Comparison of ENCODE assay signal across 18 mouse cellular contexts in the genomic region with DNA sequence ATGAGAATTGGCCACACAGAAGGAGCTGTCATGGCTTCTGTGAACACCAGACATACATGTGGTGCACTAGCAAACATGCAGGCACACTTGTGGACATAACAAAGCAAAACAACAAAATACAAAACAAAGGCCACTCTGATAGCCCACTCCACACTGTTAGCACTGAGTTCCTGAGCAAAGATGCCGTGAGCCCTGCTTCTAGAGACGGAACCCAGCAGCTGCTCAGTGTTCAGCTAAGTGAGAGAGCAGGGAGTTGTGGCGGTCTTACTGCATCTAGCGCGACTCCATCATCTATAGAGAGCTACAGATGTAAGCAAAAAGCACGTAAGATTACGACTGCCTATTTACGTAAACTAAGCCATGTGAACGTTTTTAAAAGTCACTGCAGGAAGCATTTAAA.
DNase-seq lines count a peak whose midpoint lies in the region; ATAC-seq and TF ChIP-seq lines count a peak whose summit lies in the region.
"Had no signal": no experiment of that assay in that cellular context is flagged by ENCODE, and none has a peak within 500 bp of the region (broad histone marks: within the 10 kb centered on the region; RNA-seq: fewer than 3 reads in every experiment).

No protein-coding gene starts in this region.

- peak overlapping the region; percentile 48; the same call in 1 of the 2 replicates for H3K27ac ChIP-seq in heart, embryonic 13.5 days (replicated peaks)
- H3K27ac ChIP-seq in midbrain, embryonic 12.5 days (replicated peaks) = no peak overlapping the region
- H3K27ac ChIP-seq in midbrain, embryonic 10.5 days (replicated peaks) = no peak overlapping the region
- no peak overlapping the region for H3K27ac ChIP-seq in midbrain, embryonic 15.5 days
- H3K27ac ChIP-seq: embryonic facial prominence, embryonic 13.5 days; heart, embryonic 10.5 days; stomach, embryonic 15.5 days had no signal

- H3K9me3 ChIP-seq in heart, embryonic 13.5 days = no peaks in the 10 kb centered on the region
- H3K9me3 ChIP-seq in midbrain, embryonic 12.5 days = no peaks in the 10 kb centered on the region
- no peaks in the 10 kb centered on the region for H3K9me3 ChIP-seq in midbrain, embryonic 10.5 days (replicated peaks)
- H3K9me3 ChIP-seq in midbrain, embryonic 15.5 days = no peaks in the 10 kb centered on the region
- H3K9me3 ChIP-seq: embryonic facial prominence, embryonic 13.5 days; heart, embryonic 10.5 days; stomach, embryonic 15.5 days had no signal

- ATAC-seq in heart, embryonic 13.5 days (ENCODE audit: extremely low read depth, insufficient number of reproducible peaks, low FRiP score, low TSS enrichment) = no peak
- 0 out of 2 replicates have a peak, but pooled peaks have one; percentile 4 for ATAC-seq in midbrain, embryonic 12.5 days (ENCODE audit: low FRiP score, low read depth)
- peak; percentile 58; the same call in 1 of the 2 replicates for ATAC-seq in midbrain, embryonic 15.5 days (replicated peaks)

- no peak overlapping the region for H3K4me2 ChIP-seq in heart, embryonic 13.5 days
- no peak overlapping the region for H3K4me2 ChIP-seq in midbrain, embryonic 12.5 days (replicated peaks)
- no peak overlapping the region for H3K4me2 ChIP-seq in midbrain, embryonic 15.5 days
- H3K4me2 ChIP-seq: embryonic facial prominence, embryonic 13.5 days; stomach, embryonic 15.5 days had no signal

- no peak for TF ChIP-seq CTCF in brain, embryonic 14.5 days (IDR thresholded peaks at IDR 0.05; ENCODE audit: borderline replicate concordance, extremely low read depth, insufficient read depth, insufficient read length)

- 80% methylated on average over 9 of the region's 9 CpGs for whole genome bisulfite sequencing in heart, embryonic 13.5 days
- 62% methylated on average over 9 of the region's 9 CpGs for WGBS in midbrain, embryonic 12.5 days
- 79% methylated on average over 9 of the region's 9 CpGs for WGBS in midbrain, embryonic 10.5 days
- 53% methylated on average over 9 of the region's 9 CpGs for WGBS in midbrain, embryonic 15.5 days

- intact Hi-C loops in heart, postnatal 10 days (cut with DNase I) = no loop called here

- H3K9ac ChIP-seq in heart, embryonic 13.5 days = no peak overlapping the region
- no peak overlapping the region for H3K9ac ChIP-seq in midbrain, embryonic 12.5 days (replicated peaks)
- H3K9ac ChIP-seq in midbrain, embryonic 15.5 days = no peak overlapping the region
- H3K9ac ChIP-seq: embryonic facial prominence, embryonic 13.5 days; stomach, embryonic 15.5 days had no signal

- no peak overlapping the region for H3K4me3 ChIP-seq in heart, embryonic 13.5 days
- H3K4me3 ChIP-seq in midbrain, embryonic 12.5 days = no peak overlapping the region
- H3K4me3 ChIP-seq in midbrain, embryonic 10.5 days = no peak overlapping the region
- no peak overlapping the region for H3K4me3 ChIP-seq in midbrain, embryonic 15.5 days
- H3K4me3 ChIP-seq: embryonic facial prominence, embryonic 13.5 days; heart, embryonic 10.5 days; stomach, embryonic 15.5 days had no signal

- H3K27me3 ChIP-seq in heart, embryonic 13.5 days (replicated peaks) = no peaks in the 10 kb centered on the region
- no peaks in the 10 kb centered on the region for H3K27me3 ChIP-seq in midbrain, embryonic 12.5 days
- H3K27me3 ChIP-seq in midbrain, embryonic 10.5 days (ENCODE audit: low read depth, poor library complexity, severe bottlenecking) = no peaks in the 10 kb centered on the region
- H3K27me3 ChIP-seq in midbrain, embryonic 15.5 days (replicated peaks) = no peaks in the 10 kb centered on the region
- H3K27me3 ChIP-seq: embryonic facial prominence, embryonic 13.5 days; stomach, embryonic 15.5 days had no signal

- peaks cover 13% of the 10 kb centered on the region for H3K36me3 ChIP-seq in heart, embryonic 13.5 days
- 0 out of 2 replicates have a peak, but pooled peaks cover 3% of the 10 kb centered on the region for H3K36me3 ChIP-seq in midbrain, embryonic 12.5 days
- H3K36me3 ChIP-seq in midbrain, embryonic 10.5 days = peaks cover 24% of the 10 kb centered on the region
- 0 out of 2 replicates have a peak, but pooled peaks cover 3% of the 10 kb centered on the region for H3K36me3 ChIP-seq in midbrain, embryonic 15.5 days (replicated peaks)
- H3K36me3 ChIP-seq: stomach, embryonic 15.5 days had no signal

- peaks cover 37% of the 10 kb centered on the region for H3K4me1 ChIP-seq in heart, embryonic 13.5 days
- H3K4me1 ChIP-seq in midbrain, embryonic 12.5 days = peaks cover 22% of the 10 kb centered on the region
- peaks cover 36% of the 10 kb centered on the region for H3K4me1 ChIP-seq in midbrain, embryonic 10.5 days
- peaks cover 16% of the 10 kb centered on the region for H3K4me1 ChIP-seq in midbrain, embryonic 15.5 days
- H3K4me1 ChIP-seq: stomach, embryonic 15.5 days had no signal

- no peak for TF ChIP-seq POLR2A in brain, embryonic 14.5 days (IDR thresholded peaks at IDR 0.05; ENCODE audit: borderline replicate concordance, extremely low read depth, insufficient read depth, insufficient read length, poor library complexity, severe bottlenecking)

- DNase-seq in heart, postnatal 10 days = no peak
- no peak for DNase-seq in midbrain, embryonic 10.5 days (ENCODE audit: low spot score)
- DNase-seq in brain, embryonic 14.5 days (ENCODE audit: low read depth) = peak; percentile 62
- no peak for DNase-seq in testis, postnatal 10 days (ENCODE audit: low spot score)
- DNase-seq: cerebellum, adult 18-20 months; cerebellum, postnatal 36 days; gastrocnemius, postnatal 14 days; heart, postnatal 4 days; kidney, adult 18-20 months; kidney, postnatal 10 days; lung, adult 2 months; right cerebral cortex, postnatal 14 days had no signal
